Mouse (Mus musculus) kidney, postnatal 0 days (tissue): ENCODE measurements around the gene Prkce. TPM values are rescaled to one million over a fixed set of nuclear protein-coding genes. Genes with fewer than 3 reads are reported as not detected.

Source experiments
- ATAC-seq: fragments of 200-750 bp; cut with Nextera tagmentation; replicated peaks from 2 replicates; pipeline ENCODE4 v1.8.0; 2017; ENCODE audit warnings: low read depth, moderate number of reproducible peaks, moderate TSS enrichment, moderate library complexity; ENCODE audit not compliant: low FRiP score
- DNase-seq: peaks from one replicate; pipeline ENCODE4 v3.0.0-alpha.2; 2016; ENCODE audit warnings: low spot score
- H3K27ac ChIP-seq: fragments of 300-500 bp; sonication (generic); 2 replicates; pipeline ENCODE4 v1.5.1; 2014; ENCODE audit warnings: mild to moderate bottlenecking
- H3K27me3 ChIP-seq: fragments of 300-500 bp; sonication (generic); 2 replicates; pipeline ENCODE4 v1.6.1; 2014; ENCODE audit warnings: low read length, mixed read lengths; ENCODE audit not compliant: insufficient read depth
- H3K36me3 ChIP-seq: fragments of 300-500 bp; sonication (generic); 2 replicates; pipeline ENCODE4 v1.6.1; 2014; ENCODE audit warnings: low read length, mixed read lengths; ENCODE audit not compliant: insufficient read depth
- H3K4me1 ChIP-seq: fragments of 300-500 bp; sonication (generic); replicated peaks from 2 replicates; pipeline ENCODE4 v1.6.1; 2014; ENCODE audit warnings: antibody characterized with exemption, low read length, mixed read lengths; ENCODE audit not compliant: insufficient read depth
- H3K4me2 ChIP-seq: fragments of 300-500 bp; sonication (generic); 2 replicates; pipeline ENCODE4 v1.6.1; 2014; ENCODE audit warnings: mild to moderate bottlenecking, low read length, moderate library complexity, mixed read lengths
- H3K4me3 ChIP-seq: fragments of 300-500 bp; sonication (generic); replicated peaks from 2 replicates; pipeline ENCODE4 v1.5.1; 2014; ENCODE audit warnings: low read depth, low read length
- H3K9ac ChIP-seq: fragments of 300-500 bp; sonication (generic); 2 replicates; pipeline ENCODE4 v1.6.1; 2014; ENCODE audit warnings: low read depth, low read length
- H3K9me3 ChIP-seq: fragments of 300-500 bp; sonication (generic); replicated peaks from 2 replicates; pipeline ENCODE4 v1.6.1; 2016; ENCODE audit warnings: low read length, inconsistent platforms, mixed read lengths
- CTCF ChIP-seq: IDR thresholded peaks from 2 replicates; pipeline ENCODE4 v1.5.1; 2016; ENCODE audit warnings: antibody characterized with exemption, low read depth, mild to moderate bottlenecking, moderate library complexity
- WGBS: fragments of 180-500 bp; shearing (Covaris S2); extraction: QIAGEN DNeasy Blood & Tissue Kit; methylation state at CpG from one replicate; pipeline ENCODE4 v1.1.7; 2014; 5-methylcytosine and 5-hydroxymethylcytosine counted together
- polyA plus RNA-seq: library from polyadenylated mRNA; unstranded; fragments of >200 nt; fragmentation: Nextera tagmentation; extraction: Ambion mirVana; gene quantifications from 2 replicates; pipeline ENCODE4 v1.2.1, GENCODE M21; 2015

Prkce gene
- polyA plus RNA-seq, 1 experiment from 2014 or later, result 6.0 TPM

- no peak overlapping the region for H3K9ac ChIP-seq
- no peak for TF ChIP-seq CTCF
- no peak overlapping the region for H3K27ac ChIP-seq
- H3K9me3 ChIP-seq, result no peaks in the 10 kb centered on the region
- ATAC-seq (no peak), DNase-seq (no peak)
- no peaks in the 10 kb centered on the region for H3K36me3 ChIP-seq
- H3K4me2 ChIP-seq, result no peak overlapping the region
- H3K4me3 ChIP-seq, result no peak overlapping the region
- WGBS, result 55% methylated on average over 10 of the region's 10 CpGs
- H3K27me3 ChIP-seq, result no peaks in the 10 kb centered on the region
- peaks cover 33% of the 10 kb centered on the region for H3K4me1 ChIP-seq
Observed at GRCm38 (mm10) chr17:86325317-86325716, 157.7 kb downstream of the Prkce start.

- Histone ChIP-seq H3K9ac (no peak overlapping the region), H3K36me3 (no peaks in the 10 kb centered on the region), H3K4me1 (peaks cover 43% of the 10 kb centered on the region), H3K4me3 (no peak overlapping the region), H3K9me3 (no peaks in the 10 kb centered on the region), H3K27ac (no peak overlapping the region), H3K27me3 (no peaks in the 10 kb centered on the region), H3K4me2 (no peak overlapping the region)
- DNase-seq (no peak), ATAC-seq (no peak)
- 78% methylated on average over 4 of the region's 4 CpGs for WGBS
- no peak for TF ChIP-seq CTCF
Observed at GRCm38 (mm10) chr17:86327958-86328357, 160.4 kb downstream of the Prkce start.

GRCm38 (mm10) chr17:86329273-86330075, 161.9 kb downstream of the Prkce start:
- Histone ChIP-seq H3K9me3 (no peaks in the 10 kb centered on the region), H3K4me3 (no peak overlapping the region), H3K27ac (peak overlapping the region; percentile 11), H3K4me1 (peaks cover 32% of the 10 kb centered on the region), H3K27me3 (no peaks in the 10 kb centered on the region), H3K36me3 (no peaks in the 10 kb centered on the region), H3K9ac (no peak overlapping the region), H3K4me2 (peak overlapping the region; percentile 47)
- DNase-seq (peak; percentile 65), ATAC-seq (no peak)
- TF ChIP-seq CTCF, result no peak
- WGBS, result 15% methylated on average over 16 of the region's 16 CpGs

- H3K27ac ChIP-seq, result peak overlapping the region; percentile 25
- H3K27me3 ChIP-seq, result no peaks in the 10 kb centered on the region
- no peak for TF ChIP-seq CTCF
- WGBS, result 32% methylated on average over 16 of the region's 16 CpGs
- peak overlapping the region; percentile 47; the same call in 1 of the 2 replicates for H3K4me2 ChIP-seq
- ATAC-seq, result peak; percentile 40; the same call in 1 of the 2 replicates
- peaks cover 37% of the 10 kb centered on the region for H3K4me1 ChIP-seq
- no peak overlapping the region for H3K9ac ChIP-seq
- H3K36me3 ChIP-seq, result no peaks in the 10 kb centered on the region
- H3K4me3 ChIP-seq, result no peak overlapping the region
- H3K9me3 ChIP-seq, result no peaks in the 10 kb centered on the region
- peak; percentile 79 for DNase-seq
Observed at GRCm38 (mm10) chr17:86330076-86330955, 162.7 kb downstream of the Prkce start.

- WGBS, result 59% methylated on average over 8 of the region's 8 CpGs
- DNase-seq, result no peak
- no peak for ATAC-seq
- no peak for TF ChIP-seq CTCF
- H3K27ac ChIP-seq, result no peak overlapping the region
- H3K36me3 ChIP-seq, result no peaks in the 10 kb centered on the region
- H3K27me3 ChIP-seq, result no peaks in the 10 kb centered on the region
- no peak overlapping the region for H3K9ac ChIP-seq
- H3K4me1 ChIP-seq, result peaks cover 42% of the 10 kb centered on the region
- H3K9me3 ChIP-seq, result no peaks in the 10 kb centered on the region
- H3K4me3 ChIP-seq, result no peak overlapping the region
- H3K4me2 ChIP-seq, result no peak overlapping the region
Observed at GRCm38 (mm10) chr17:86331835-86332234, 164.2 kb downstream of the Prkce start.

GRCm38 (mm10) chr17:86334990-86335389, 167.4 kb downstream of the Prkce start:
- H3K4me3 ChIP-seq, result no peak overlapping the region
- DNase-seq (no peak), ATAC-seq (peak; percentile 53)
- no peaks in the 10 kb centered on the region for H3K27me3 ChIP-seq
- peaks cover 25% of the 10 kb centered on the region; the same call in 1 of the 2 replicates for H3K4me1 ChIP-seq
- WGBS, result 68% methylated on average over 4 of the region's 4 CpGs
- H3K9ac ChIP-seq, result no peak overlapping the region
- H3K36me3 ChIP-seq, result no peaks in the 10 kb centered on the region
- H3K4me2 ChIP-seq, result no peak overlapping the region
- no peaks in the 10 kb centered on the region for H3K9me3 ChIP-seq
- no peak for TF ChIP-seq CTCF
- H3K27ac ChIP-seq, result no peak overlapping the region
